Mouse (Mus musculus) testis, postnatal 10 days (tissue): ENCODE measurements around the gene Cpm.

Experiments used
- DNase-seq: peaks from one replicate; pipeline ENCODE4 v3.0.0; 2021; ENCODE audit warnings: low spot score

Cpm gene

DNA sequence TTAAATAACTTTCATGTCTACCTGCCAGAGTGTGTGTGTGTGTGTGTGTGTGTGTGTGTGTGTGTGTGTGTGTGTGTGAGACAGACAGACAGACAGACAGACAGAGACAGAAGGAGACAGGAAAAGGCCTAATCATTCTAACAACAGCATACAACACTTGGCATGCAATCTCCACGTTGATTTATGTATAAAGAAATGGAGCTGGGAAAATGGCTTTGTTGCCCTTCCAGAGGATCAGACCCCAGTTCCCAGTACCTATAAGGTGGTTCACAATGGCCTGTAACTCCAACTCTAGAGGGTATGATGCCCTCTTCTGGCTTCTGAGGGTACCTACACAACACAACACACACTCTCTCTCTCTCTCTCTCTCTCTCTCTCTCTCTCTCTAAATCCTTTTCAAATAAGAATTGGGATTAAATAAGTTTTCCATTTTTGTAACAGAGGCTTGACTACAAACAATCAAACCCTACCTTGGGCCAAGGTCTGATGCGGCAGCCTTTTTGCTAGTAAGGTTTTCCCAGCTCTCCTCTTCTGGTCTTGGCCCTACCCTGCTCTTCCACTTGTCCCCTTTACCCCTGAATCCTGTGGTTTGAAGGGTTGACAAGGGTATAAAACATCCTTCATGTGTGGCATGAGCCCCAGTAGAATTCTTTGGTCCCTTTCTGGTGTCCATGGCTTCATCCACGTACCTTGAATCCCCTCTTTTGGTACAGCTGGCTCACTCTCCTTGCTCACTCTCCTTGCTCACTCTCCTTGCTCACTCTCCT lies 6.7 kb downstream of the Cpm start:
- DNase-seq: no peak

- DNase-seq: no peak
These were observed 7.9 kb downstream of the Cpm start for GRCm38 (mm10) chr10:117637062-117637744.

GRCm38 (mm10) chr10:117637745-117638577 lies 8.7 kb downstream of the Cpm start:
- no peak for DNase-seq

DNA sequence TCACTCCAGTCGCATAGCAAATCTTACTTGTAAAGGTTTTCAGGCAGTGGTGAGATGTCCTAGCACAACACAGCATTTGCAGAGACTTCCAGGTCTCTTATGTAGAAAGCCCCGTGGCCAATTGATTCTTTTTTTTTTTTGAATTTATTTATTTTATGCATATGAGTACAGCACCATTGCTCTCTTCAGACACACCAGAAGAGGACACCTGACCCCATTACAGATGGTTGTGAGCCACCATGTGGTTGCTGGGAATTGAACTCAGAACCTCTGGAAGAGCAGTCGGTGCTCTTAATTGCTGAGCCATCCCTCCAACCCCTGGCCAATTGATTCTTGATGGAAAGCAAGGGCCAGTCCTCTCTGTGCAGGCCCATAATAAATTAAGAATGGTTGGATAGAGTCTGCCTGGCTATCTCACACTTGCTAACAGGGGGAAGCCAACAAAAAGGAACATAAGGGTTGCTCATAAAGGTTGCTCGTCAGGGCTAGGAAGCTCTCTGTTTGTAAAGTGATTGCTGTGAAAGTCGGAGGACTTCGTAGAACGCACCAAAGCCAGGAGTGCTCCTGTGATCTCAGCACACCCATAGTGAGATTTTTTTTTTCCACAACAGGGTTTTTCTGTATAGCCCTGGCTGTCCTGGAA lies 9.4 kb downstream of the Cpm start:
- DNase-seq: no peak

DNA sequence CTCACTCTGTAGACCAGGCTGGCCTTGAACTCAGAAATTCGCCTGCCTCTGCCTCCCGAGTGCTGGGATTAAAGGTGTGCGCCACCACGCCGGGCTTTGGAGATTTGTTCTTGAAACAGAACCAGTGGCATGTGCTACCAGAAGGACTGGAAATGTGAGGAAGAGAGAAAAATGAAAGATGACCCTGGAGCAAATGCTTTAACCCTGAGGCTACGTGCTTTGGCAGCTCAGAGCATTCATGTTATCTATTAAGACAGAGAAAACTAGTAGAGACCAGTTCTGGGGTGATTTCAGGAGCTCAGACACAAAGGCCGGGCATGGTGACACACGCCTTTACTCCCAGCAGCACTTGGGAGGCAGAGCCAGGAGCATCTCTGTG lies 9.9 kb downstream of the Cpm start:
- DNase-seq: no peak

- no peak for DNase-seq
These were observed 10.7 kb downstream of the Cpm start for GRCm38 (mm10) chr10:117639899-117640594.

- no peak for DNase-seq
These were observed 11.3 kb downstream of the Cpm start for GRCm38 (mm10) chr10:117640595-117641078.

DNA sequence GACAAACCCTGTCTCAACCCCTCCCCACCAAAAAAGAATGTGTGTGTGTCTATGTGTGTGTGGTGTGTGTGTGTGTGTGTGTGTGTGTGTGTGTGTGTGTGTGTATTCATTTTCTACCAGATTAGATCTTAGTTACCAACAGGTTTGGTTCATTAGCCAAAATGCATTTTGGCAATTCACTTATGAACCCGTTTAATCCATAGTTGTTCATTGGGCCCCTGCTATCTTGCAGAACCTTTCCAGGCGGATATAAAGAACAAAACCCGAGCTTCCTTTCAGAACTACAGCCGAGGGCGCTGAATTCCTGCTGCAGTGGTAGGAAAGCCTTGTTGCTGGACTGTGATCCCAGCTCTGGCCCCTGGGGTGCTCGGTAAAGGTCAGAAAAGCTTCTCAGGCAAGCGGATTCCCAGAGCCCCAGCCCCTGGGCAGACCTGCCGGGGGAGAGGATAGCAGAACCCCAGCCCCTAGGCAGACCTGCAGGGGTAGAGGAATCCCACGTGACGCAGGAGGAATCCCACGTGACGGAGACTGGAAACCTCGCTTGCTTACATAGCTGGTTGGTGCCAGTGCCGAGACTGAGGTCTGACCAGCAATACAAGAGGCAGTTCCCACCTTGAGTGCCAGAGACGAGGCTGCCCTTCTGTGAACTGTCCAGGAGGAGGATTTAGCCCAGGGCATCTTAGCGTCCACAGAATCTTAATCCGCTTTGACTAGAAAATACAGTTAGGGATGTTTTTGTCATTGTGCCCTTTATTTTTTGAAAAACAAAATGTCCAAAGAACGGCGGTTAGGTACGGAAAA lies 12.3 kb downstream of the Cpm start:
- no peak for DNase-seq

DNA sequence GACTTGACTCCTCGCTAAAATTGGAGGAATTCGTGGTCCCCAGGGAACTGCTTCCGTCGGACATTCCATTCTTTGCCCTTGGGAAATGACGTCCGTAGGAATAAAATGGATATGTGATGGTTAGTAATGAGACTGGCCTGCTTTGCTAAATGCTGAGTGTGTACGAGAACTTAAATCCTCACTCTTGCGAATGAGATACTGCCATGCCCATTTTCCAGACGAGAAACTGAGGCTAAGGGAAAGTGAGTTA lies 12.8 kb downstream of the Cpm start:
- DNase-seq: no peak

GRCm38 (mm10) chr10:117642491-117643262 lies 13.4 kb downstream of the Cpm start:
- DNase-seq: no peak

GRCm38 (mm10) chr10:117643302-117643701 lies 14.0 kb downstream of the Cpm start:
- DNase-seq: no peak

GRCm38 (mm10) chr10:117643711-117644428 lies 14.6 kb downstream of the Cpm start:
- no peak for DNase-seq

DNA sequence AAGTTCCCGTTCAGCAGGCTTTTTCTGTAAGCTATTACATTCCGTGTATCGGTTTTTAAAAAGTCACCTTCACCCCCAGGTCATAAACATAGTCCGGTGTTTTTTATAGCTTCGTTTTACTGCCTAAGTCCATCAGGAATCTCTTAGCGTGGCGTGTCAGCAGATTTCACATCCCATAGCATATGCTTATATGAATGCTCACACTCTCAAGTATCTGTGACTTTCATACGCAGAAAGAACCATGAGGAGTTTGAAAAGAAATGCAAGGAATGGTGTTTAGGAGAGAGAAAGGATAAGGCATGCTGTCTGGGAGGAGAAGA lies 15.1 kb downstream of the Cpm start:
- DNase-seq: no peak

DNA sequence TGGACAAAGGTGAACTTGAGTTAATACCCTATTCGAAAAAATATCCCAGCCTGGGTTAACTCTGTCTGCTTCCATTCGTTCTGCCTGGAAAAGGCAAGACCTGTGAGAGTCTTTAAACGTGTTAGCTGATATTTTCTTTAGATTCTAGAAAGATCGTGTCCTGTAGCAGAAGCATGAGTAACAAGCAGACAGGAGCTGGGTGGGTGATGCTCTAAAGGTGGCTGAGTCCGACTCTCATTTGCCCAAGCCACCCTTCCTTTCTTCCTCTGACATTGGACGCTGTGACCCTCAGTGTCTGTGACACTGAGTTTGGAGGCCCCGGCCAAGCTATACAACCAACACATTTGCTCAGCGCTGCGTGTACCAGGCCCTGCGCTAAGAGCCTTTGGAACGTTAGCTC lies 15.5 kb downstream of the Cpm start:
- DNase-seq: no peak

DNA sequence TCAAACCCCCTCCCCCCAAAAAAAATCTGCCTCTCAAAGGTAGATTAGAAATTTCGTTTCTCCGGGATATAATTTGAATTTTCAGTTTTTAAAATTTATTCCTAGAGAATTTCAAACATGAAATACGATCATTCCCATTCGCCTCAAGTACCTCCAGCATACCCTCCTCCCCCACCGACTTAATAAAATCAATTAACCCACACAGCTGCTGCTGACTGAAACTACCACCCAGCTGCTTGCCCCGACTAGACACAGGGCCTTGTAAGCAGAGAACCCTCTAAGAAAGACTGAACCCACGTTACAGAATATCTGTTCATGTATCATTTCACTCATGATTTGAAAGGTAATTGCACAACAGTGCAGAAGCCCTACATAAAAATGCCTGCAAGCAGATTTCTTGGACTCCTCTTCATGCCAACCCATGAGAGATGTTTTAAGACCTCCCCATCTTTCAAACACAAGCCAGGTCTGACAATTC lies 16.2 kb downstream of the Cpm start:
- DNase-seq: no peak

DNA sequence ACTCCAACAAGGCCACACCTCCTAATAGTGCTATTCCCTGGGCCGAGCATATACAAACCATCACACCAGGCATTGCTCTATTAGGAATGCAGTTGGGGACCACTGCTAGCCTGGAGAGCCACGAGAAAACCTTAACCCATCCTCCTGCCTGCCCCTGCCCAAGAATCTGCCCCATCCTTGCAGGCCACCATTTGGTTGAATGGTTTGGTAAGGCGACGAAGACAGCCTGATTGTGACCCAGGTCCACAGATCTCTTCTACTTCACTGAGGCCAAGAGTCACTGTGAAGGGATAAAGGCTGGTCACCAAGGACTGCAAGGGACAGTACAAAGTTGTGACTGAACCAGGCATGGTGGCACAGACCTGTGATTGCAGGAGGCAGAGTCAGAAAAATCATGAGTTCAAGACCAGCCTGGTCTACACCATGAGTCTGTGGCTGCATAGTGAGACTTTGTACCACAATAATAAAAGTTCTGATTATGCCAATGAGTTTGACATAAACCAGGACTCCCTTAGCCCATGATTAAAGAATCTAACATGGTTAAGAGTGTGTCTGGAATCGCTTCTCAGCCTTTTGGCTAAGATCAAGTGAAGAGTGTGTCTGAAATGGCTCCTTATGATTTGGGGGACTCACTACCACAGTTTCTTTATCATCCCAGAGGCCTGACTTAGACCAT lies 17.3 kb downstream of the Cpm start:
- DNase-seq: no peak

- no peak for DNase-seq
These were observed 17.8 kb downstream of the Cpm start for GRCm38 (mm10) chr10:117647158-117647505.

- no peak for DNase-seq
These were observed 18.7 kb downstream of the Cpm start for GRCm38 (mm10) chr10:117647964-117648472.

- DNase-seq: no peak
These were observed 19.3 kb downstream of the Cpm start for GRCm38 (mm10) chr10:117648643-117649042.
